Mouse (Mus musculus) liver, embryonic 16.5 days (tissue): ENCODE data around the gene Kif6. TPM values are rescaled to one million over a fixed set of nuclear protein-coding genes. Genes with fewer than 3 reads are reported as not detected.

Experiments used
- ATAC-seq: fragments of 200-750 bp; cut with Nextera tagmentation; 2 replicates; pipeline ENCODE4 v1.8.0; 2017; ENCODE audit warnings: low read depth, mild to moderate bottlenecking, moderate number of reproducible peaks, moderate library complexity
- H3K27ac ChIP-seq: fragments of 300-500 bp; sonication (generic); 2 replicates; pipeline ENCODE4 v1.5.1; 2014; ENCODE audit warnings: mild to moderate bottlenecking, low read length
- H3K27me3 ChIP-seq: fragments of 300-500 bp; sonication (generic); 2 replicates; pipeline ENCODE4 v1.6.1; 2014; ENCODE audit warnings: low read depth, low read length, mixed read lengths; ENCODE audit not compliant: control insufficient read depth, insufficient read depth
- H3K36me3 ChIP-seq: fragments of 300-500 bp; sonication (generic); 2 replicates; pipeline ENCODE4 v1.6.1; 2014; ENCODE audit warnings: mild to moderate bottlenecking; ENCODE audit not compliant: control insufficient read depth, insufficient read depth
- H3K4me1 ChIP-seq: fragments of 300-500 bp; sonication (generic); 2 replicates; pipeline ENCODE4 v1.6.1; 2014; ENCODE audit warnings: low read depth, low read length, mixed read lengths; ENCODE audit not compliant: control insufficient read depth
- H3K4me2 ChIP-seq: fragments of 300-500 bp; sonication (generic); 2 replicates; pipeline ENCODE4 v1.6.1; 2014; ENCODE audit warnings: low read depth, low read length, mixed read lengths
- H3K4me3 ChIP-seq: fragments of 300-500 bp; sonication (generic); 2 replicates; pipeline ENCODE4 v1.5.1; 2014; ENCODE audit warnings: low read depth, mild to moderate bottlenecking, low read length
- H3K9ac ChIP-seq: fragments of 300-500 bp; sonication (generic); 2 replicates; pipeline ENCODE4 v1.6.1; 2014; ENCODE audit warnings: low read depth, low read length
- H3K9me3 ChIP-seq: fragments of 300-500 bp; sonication (generic); replicated peaks from 2 replicates; pipeline ENCODE4 v1.6.1; 2016; ENCODE audit warnings: low read length; ENCODE audit not compliant: control insufficient read depth
- WGBS: fragments of 180-500 bp; shearing (Covaris S2); extraction: QIAGEN DNeasy Blood & Tissue Kit; methylation state at CpG from one replicate; pipeline ENCODE4 v1.1.7; 2014; ENCODE audit not compliant: insufficient replicate concordance; 5-methylcytosine and 5-hydroxymethylcytosine counted together
- polyA plus RNA-seq: library from polyadenylated mRNA; unstranded; fragments of >200 nt; fragmentation: Nextera tagmentation; extraction: Ambion mirVana; gene quantifications from 2 replicates; pipeline ENCODE4 v1.2.1, GENCODE M21; 2015

Gene Kif6
- polyA plus RNA-seq, 1 experiment from 2014 or later: 0.11 TPM

- H3K4me2 ChIP-seq: no peak overlapping the region
- H3K27ac ChIP-seq: no peak overlapping the region
- WGBS: 36% methylated on average over 4 of the region's 4 CpGs
- H3K36me3 ChIP-seq: no peaks in the 10 kb centered on the region
- H3K27me3 ChIP-seq: no peaks in the 10 kb centered on the region
- H3K4me1 ChIP-seq: no peaks in the 10 kb centered on the region
- no peak overlapping the region for H3K4me3 ChIP-seq
- H3K9me3 ChIP-seq: no peaks in the 10 kb centered on the region
- no peak overlapping the region for H3K9ac ChIP-seq
- no peak for ATAC-seq
Observed at GRCm38 (mm10) chr17:49855785-49856184, 240.8 kb downstream of the Kif6 start.

GRCm38 (mm10) chr17:49860057-49860816 lies 245.3 kb downstream of the Kif6 start:
- WGBS: 65% methylated on average over 10 of the region's 10 CpGs
- Histone ChIP-seq H3K4me2 (no peak overlapping the region), H3K4me3 (no peak overlapping the region), H3K27me3 (no peaks in the 10 kb centered on the region), H3K9me3 (no peaks in the 10 kb centered on the region), H3K36me3 (no peaks in the 10 kb centered on the region), H3K4me1 (no peaks in the 10 kb centered on the region), H3K27ac (no peak overlapping the region), H3K9ac (no peak overlapping the region)
- ATAC-seq: no peak

- H3K36me3 ChIP-seq: no peaks in the 10 kb centered on the region
- 56% methylated on average over 5 of the region's 5 CpGs for WGBS
- H3K9ac ChIP-seq: no peak overlapping the region
- no peak for ATAC-seq
- H3K4me3 ChIP-seq: no peak overlapping the region
- H3K27me3 ChIP-seq: no peaks in the 10 kb centered on the region
- H3K9me3 ChIP-seq: no peaks in the 10 kb centered on the region
- no peaks in the 10 kb centered on the region for H3K4me1 ChIP-seq
- H3K27ac ChIP-seq: no peak overlapping the region
- no peak overlapping the region for H3K4me2 ChIP-seq
Observed at GRCm38 (mm10) chr17:49863597-49863996, 248.7 kb downstream of the Kif6 start.

GRCm38 (mm10) chr17:49865604-49866003 lies 250.7 kb downstream of the Kif6 start:
- no peak overlapping the region for H3K4me3 ChIP-seq
- no peaks in the 10 kb centered on the region for H3K9me3 ChIP-seq
- no peaks in the 10 kb centered on the region for H3K27me3 ChIP-seq
- H3K4me1 ChIP-seq: no peaks in the 10 kb centered on the region
- H3K4me2 ChIP-seq: no peak overlapping the region
- H3K27ac ChIP-seq: no peak overlapping the region
- no peaks in the 10 kb centered on the region for H3K36me3 ChIP-seq
- no peak overlapping the region for H3K9ac ChIP-seq
- no peak for ATAC-seq
- WGBS: 50% methylated on average over 2 of the region's 2 CpGs

GRCm38 (mm10) chr17:49866653-49867215 lies 251.8 kb downstream of the Kif6 start:
- ATAC-seq: no peak
- Histone ChIP-seq H3K27ac (no peak overlapping the region), H3K4me2 (no peak overlapping the region), H3K4me3 (no peak overlapping the region), H3K4me1 (no peaks in the 10 kb centered on the region), H3K9ac (no peak overlapping the region), H3K27me3 (no peaks in the 10 kb centered on the region), H3K36me3 (no peaks in the 10 kb centered on the region), H3K9me3 (no peaks in the 10 kb centered on the region)
- WGBS: 59% methylated on average over 8 of the region's 8 CpGs

- Histone ChIP-seq H3K36me3 (no peaks in the 10 kb centered on the region), H3K9ac (no peak overlapping the region), H3K27ac (no peak overlapping the region), H3K4me1 (no peaks in the 10 kb centered on the region), H3K4me3 (no peak overlapping the region), H3K9me3 (no peaks in the 10 kb centered on the region), H3K4me2 (no peak overlapping the region), H3K27me3 (no peaks in the 10 kb centered on the region)
- no peak for ATAC-seq
- WGBS: 34% methylated on average over 13 of the region's 13 CpGs
Observed at GRCm38 (mm10) chr17:49867321-49868137, 252.6 kb downstream of the Kif6 start.

- no peak for ATAC-seq
- no peak overlapping the region for H3K4me2 ChIP-seq
Observed at GRCm38 (mm10) chr17:49869246-49869645, 254.3 kb downstream of the Kif6 start.

GRCm38 (mm10) chr17:49872305-49872704 lies 257.4 kb downstream of the Kif6 start:
- Histone ChIP-seq H3K9me3 (no peaks in the 10 kb centered on the region), H3K4me2 (no peak overlapping the region), H3K27ac (no peak overlapping the region), H3K4me3 (no peak overlapping the region), H3K27me3 (no peaks in the 10 kb centered on the region), H3K36me3 (no peaks in the 10 kb centered on the region), H3K9ac (no peak overlapping the region), H3K4me1 (no peaks in the 10 kb centered on the region)
- no peak for ATAC-seq
- 16% methylated on average over 2 of the region's 2 CpGs for WGBS

More at GRCm38 (mm10) chr17:49869246-49869645, 254.3 kb downstream of the Kif6 start:
- H3K9me3 ChIP-seq: no peaks in the 10 kb centered on the region
- no peak overlapping the region for H3K27ac ChIP-seq
- no peak overlapping the region for H3K4me3 ChIP-seq
- H3K36me3 ChIP-seq: no peaks in the 10 kb centered on the region
- no peaks in the 10 kb centered on the region for H3K27me3 ChIP-seq
- no peak overlapping the region for H3K9ac ChIP-seq
- no peaks in the 10 kb centered on the region for H3K4me1 ChIP-seq
- WGBS: 47% methylated on average over 9 of the region's 9 CpGs

GRCm38 (mm10) chr17:49874746-49875145 lies 259.8 kb downstream of the Kif6 start:
- H3K9ac ChIP-seq: no peak overlapping the region
- 58% methylated on average over 5 of the region's 5 CpGs for WGBS

More at GRCm38 (mm10) chr17:49874746-49875145, 259.8 kb downstream of the Kif6 start:
- no peak overlapping the region for H3K4me2 ChIP-seq
- H3K27me3 ChIP-seq: no peaks in the 10 kb centered on the region
- H3K36me3 ChIP-seq: no peaks in the 10 kb centered on the region
- no peak for ATAC-seq
- no peak overlapping the region for H3K4me3 ChIP-seq
- H3K9me3 ChIP-seq: no peaks in the 10 kb centered on the region
- no peaks in the 10 kb centered on the region for H3K4me1 ChIP-seq
- no peak overlapping the region for H3K27ac ChIP-seq
